Mouse (Mus musculus) stomach, postnatal 0 days (tissue): ENCODE data around the gene Coro6.

Experiments
- CTCF ChIP-seq: IDR thresholded peaks from 2 replicates; pipeline ENCODE4 v1.5.1; 2016; ENCODE audit warnings: antibody characterized with exemption, low read depth, mild to moderate bottlenecking, moderate library complexity
- EP300 ChIP-seq: optimal IDR thresholded peaks from 2 replicates; pipeline ENCODE3; 2016; ENCODE audit warnings: antibody characterized with exemption

GRCm38 (mm10) chr11:77499354-77499753 lies 37.1 kb downstream of the Coro6 start:
- TF ChIP-seq CTCF = no peak
- no peak for TF ChIP-seq EP300
